Mouse (Mus musculus): Measurements from ENCODE around the gene Cd69.

Cd69 gene

DNA sequence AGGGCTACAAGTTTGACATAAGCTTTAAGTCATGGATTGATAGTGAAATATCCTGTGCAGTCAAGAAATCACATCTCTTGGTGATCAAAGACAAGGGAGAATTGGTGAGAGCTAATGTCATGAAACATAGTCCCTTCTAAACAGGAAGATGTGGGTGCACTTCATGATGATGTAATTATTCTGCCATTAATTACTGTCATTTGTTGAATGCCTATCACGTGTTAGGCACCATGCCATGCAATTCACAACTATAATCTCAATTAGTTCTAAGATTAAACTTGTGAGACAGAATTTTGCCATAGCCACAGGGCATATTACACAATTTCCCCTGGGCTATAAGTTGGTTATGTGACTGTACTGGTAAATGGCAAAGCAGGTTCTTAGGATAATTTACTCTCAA is 28.2 kb downstream of the Cd69 start:
- DNase-seq (ENCODE audit: low spot score in 2 of 2) = no peak

DNA sequence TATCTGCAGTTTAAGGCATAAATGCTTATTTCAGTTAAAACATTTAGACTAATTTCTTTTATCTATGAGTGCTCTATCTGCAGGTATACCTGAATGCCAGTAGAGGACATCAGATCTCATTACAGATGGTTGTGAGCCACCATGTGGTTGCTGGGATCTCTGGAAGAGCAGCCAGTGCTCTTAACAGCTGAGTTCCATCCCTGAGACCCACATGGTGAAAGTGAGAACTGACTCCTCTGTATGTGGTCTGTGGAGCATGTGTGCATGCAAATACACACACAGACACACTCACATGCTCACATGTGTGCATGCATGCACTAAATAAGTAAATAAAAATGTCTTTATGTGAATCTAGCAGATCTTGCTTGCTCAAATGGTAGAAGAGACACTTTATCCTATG is 29.4 kb downstream of the Cd69 start:
- DNase-seq (ENCODE audit: low spot score in 2 of 2) = no peak

DNA sequence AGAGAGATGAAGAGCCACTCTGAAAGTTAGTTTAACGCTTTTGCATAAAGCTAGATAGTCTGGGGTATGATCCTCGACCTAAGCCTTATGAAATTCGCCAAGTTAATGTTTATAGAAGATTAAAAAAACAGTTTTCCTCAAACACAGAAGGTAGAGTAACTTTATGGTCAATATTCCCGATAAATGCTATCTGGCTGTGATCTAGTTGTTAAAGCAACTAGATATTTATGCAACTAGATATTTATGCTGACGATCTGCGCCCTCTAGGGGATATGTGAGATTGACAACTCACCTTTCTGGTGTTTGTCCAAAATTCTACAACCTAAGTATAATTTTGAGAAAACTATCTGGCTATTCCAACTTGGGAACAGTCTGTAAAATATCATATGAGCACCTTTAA is 33.3 kb downstream of the Cd69 start:
- no peak for DNase-seq (ENCODE audit: low spot score in 2 of 2)

DNA sequence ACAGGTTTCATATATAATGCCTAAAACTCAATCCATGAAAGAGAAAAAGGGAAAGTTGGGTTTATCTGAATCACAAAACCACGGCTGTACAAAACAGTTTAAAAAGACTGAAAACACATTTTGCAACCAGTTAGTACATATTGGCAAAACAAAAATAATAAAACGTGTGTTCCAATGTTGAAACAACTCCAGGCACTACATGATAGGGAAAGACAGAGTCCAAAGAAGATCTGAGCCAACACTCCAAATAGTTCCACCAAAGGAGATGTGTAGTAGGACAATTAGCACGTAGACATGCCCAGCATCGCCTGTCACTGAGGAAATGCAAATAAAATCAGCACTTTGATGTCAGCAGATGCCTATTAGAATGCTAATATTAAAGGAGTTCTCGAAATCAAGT is 33.8 kb downstream of the Cd69 start:
- DNase-seq (ENCODE audit: low spot score in 2 of 2) = no peak

DNA sequence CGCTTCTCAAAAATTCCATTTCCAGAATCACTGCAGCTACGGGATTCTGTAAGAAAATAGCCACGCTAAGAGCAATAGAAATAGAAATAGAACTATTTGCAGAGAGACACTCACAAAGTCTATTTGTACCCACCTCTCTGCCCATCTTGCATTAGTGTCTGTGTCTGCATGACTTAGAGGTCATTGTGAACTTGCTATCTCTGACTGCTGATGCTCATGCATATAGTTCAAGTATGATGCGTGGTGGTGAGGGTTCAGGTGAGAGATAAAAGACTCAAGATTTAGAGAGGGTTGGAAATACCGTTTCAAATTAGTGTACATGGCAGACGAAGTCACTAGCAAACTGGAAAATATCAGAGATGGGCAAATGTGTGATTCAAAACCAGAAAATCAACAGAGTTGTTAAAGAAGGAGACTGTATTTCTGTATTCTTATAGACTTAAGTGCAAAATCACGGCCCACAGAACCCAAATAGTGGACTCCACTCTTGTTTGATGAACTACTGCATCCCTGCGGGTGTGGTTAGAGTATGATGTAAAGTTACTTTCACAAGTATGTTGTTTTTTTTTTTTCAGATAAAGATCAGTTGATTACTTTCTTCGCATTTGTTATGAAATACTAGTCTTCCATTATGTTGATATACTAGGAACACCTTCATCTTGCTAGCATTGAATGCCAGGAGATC is 35.5 kb downstream of the Cd69 start:
- no peak for DNase-seq (ENCODE audit: low spot score in 2 of 2)

DNA sequence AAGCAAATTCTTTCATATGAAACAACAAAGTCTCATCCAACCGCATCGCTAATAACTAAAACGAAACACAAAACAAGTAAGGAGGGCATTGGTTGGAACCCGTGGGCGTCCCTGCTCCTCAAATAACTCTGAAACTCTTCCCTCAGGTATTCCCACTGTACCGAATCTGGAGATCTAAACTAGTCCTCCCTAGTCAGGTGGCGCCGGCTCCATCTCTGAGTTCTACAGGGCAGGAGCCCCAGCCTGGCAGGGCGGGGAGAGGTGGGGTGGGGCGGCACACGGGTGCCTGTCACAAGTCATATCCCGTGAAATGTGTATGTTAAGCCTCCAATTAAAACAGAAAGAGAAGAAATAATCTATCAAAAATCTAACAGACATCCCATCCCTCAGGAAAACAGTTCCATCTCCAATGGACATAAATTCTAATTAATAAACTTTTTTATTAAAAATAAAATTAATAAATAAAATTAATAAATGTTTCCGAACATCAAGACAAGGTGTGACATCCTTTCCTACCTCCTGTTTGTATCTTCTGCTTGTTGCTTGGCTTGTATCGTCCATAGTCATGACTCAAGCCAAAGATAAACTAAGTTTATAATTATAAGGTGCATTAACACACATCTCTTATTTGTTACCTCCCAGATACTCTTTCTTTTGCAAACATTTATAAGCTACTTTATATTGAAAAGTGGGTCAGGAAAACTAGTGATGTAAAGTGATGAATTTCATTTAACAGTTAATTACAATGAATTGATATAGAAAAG is 36.8 kb downstream of the Cd69 start:
- peak in 1 of 2 experiments; percentile 24 for DNase-seq (ENCODE audit: low spot score in 2 of 2)

DNA sequence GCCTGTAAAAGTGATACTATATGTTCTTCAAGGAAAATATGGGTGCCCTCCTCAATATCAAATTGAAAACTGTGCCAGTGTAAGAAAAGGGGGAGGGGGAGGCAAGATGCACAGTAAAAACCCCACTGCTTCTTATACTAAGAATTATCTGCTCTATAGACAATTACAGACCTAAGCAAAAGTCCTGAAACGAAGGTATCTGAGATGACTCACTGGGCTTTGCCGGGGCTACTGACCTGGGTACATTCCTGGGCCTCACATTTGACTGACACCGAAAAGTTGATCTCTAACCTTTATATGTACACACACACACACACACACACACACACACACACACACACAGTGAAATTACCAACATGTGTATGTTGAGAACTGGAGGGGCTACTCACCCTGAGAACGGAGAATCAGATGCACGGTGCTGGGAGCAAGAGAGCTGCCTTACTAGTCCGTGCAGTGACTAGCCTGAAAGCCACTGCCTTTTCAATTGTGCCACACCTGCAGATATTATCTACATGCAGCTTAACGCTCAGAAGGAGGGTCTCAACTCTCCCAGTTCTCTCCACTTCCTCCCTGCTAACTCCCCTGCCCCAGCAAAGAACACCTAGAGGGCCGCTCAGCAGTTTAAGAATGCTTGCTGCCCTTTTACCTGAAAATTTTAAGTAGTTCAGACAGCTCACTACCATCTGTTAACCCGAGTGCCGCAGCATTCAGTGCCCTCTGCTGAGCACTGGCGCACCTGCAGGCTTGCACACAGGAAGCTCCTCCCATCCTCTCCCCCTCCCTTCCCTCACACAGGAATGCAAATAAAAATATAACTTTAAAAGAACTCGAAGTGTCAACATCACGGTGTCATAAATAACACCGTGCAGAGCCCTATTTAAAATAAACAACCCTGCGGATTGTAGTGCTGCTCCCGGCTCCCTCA is 37.6 kb downstream of the Cd69 start:
- peak; percentile 72 to 85 for DNase-seq (ENCODE audit: low spot score in 2 of 2)

DNA sequence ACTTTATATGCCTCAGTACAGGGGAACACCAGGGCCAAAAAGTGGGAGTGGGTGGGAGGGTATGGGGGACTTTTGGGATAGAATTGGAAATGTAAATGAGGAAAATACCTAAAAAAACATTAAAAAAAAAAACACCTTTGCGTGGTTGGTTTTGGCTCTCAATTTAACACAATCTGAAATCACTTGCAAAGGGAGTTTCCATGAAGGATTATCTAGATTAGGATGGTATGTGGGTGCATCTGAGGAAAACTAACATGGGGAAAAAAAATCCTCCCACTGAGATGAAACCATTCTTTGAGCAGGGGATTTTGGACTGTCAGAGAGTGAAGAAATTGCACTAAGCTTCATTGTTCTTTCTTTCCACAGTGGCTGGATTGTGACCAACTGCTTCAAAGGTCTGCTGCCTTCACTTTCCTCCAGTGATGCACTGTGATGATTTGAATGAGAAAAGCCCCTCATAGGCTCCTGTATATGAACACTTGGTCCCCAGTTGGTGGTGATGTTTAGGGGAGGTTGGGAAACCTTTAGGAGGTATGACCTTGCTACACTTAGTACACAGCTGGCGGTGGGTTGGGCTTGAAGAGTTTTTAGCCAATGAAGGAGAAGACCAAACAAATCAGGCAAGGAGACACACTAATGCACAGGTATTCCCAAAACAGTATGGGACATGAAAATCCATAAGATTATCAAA is 38.4 kb downstream of the Cd69 start:
- DNase-seq (ENCODE audit: low spot score in 2 of 2) = no peak

DNA sequence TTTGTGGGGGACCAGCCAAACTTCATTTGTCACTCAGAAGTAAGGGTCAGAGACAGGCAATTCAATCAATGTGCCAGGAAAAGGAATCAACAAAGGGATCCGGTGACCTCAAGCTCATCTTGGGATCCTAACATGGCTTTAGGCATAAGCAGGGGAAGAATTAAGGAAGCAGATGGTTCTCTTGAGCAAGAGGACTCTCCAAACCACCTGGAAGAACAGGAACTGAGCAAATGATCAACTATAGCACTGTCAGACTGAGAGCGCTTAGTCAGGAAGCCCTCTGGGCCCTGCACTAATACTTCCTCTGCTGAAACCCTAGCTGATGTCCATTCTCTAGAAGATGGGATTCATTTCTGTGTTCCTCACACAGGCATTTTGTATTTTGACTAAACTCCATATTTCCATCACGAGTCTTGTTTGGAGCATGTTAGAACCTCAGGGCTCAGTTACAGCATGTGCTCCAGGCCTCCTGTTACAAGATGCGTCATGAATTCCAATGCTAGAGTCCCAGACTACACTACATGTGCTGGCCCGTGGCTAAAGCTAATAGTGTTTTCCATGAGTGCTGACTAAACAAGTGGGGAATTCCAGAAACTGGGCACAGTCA is 39.3 kb downstream of the Cd69 start:
- no peak for DNase-seq (ENCODE audit: low spot score in 2 of 2)

DNA sequence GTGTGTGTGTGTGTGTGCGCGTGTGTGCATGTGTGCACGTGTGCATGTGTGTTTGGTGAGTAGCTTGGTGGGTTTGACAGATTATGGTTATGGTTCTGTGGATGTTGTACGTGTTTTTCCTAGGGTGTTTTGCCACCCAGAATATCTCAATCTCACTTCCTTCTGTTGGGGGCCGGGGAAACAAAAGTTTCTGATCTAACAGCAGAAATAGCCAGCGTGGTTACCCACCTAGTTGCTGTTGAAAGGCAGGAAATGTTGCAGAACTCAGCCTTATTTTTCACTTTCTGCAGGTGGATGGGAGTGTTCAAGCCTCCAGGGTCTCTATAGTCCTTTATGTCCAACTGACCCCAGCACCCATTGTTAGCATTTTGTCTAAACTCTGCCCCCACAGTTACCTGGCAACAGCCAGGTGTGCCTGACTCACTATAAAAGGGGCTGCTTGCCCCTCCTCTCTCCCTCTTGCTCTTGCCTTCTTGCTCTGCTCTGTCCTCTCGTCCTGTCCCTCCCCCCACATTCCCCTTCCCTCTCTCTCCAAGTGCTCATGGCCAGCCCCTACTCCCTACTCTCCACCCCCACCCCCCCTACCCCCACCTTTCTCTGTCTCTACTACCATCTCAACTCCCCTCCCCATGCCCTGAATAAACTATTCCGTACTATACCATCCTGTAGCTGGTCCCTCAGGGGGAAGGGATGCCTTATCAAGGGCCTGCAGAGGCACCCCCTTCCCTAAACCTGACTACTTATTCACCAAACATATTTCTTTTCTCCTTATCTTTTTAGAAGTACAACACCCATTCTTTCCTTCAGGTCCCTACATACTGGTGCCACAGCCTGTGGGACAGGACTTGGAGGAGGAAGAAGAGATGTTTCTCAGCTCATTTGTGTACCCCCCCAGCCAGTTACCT is 40.5 kb downstream of the Cd69 start:
- no peak for DNase-seq (ENCODE audit: low spot score in 2 of 2)

DNA sequence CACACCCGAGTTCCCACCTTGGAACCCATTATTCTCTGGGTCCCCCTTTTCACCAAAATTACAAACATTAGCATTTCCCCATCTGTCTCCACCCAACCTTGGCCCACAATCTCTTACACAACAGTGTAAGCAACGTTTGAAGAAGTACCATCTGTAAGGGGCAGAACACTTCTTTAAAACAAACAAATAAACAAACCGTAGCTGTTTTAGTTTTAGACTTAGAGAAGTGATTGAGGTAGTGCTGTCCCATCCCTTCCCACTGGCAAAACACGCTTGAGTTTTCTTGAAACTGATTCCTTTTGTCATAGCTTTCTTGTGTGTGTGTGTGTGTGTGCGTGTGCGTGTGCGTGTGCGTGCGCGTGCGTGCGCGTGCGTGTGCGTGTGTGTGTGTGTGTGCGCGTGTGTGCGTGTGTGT is 41.3 kb downstream of the Cd69 start:
- DNase-seq (ENCODE audit: low spot score in 2 of 2) = no peak

DNA sequence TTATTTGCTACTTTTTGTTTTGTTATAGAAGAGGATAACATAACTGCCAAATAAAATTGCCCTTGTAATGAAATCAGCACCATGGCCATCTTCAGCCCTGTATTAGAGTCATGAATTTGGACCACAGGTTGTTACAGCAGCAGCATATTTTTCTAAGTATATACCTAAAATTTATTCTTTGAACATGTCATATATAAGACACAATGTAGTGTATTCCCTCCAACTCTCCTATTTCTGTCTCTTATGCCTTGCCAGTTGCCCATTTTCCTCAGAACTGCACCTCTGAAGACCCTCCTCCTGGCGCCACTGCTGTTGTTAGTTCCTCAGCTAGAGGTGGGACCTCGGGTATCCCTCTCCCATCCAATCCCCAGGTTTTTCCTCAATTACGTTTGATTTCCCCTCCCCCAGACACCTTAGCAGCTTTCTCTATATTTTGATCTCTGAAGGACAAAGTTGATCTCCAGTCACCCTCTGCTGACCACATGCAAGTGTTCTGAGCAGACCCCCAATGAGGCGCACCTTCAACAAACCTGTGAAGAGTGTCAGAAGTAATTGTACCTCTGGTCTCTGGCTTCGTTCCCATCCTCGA is 41.8 kb downstream of the Cd69 start:
- no peak for DNase-seq (ENCODE audit: low spot score in 2 of 2)

DNA sequence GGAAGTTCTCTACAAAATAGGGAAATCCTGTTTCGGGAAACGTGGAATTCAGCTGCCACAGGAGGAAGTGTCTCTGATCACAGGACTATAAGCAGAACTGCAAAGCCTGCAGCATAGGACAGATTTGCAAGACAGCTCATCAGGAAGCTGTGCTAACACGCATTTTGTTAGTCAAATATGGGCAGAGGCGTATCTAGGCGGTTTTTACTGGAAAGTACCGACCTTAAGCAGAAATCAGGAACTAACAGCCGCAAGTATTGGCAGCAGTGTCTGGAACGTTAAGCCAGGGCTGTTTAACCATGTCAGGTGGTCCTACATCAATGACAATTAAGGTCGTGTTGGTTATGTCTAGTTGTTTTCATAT is 42.4 kb downstream of the Cd69 start:
- no peak for DNase-seq (ENCODE audit: low spot score in 2 of 2)

DNA sequence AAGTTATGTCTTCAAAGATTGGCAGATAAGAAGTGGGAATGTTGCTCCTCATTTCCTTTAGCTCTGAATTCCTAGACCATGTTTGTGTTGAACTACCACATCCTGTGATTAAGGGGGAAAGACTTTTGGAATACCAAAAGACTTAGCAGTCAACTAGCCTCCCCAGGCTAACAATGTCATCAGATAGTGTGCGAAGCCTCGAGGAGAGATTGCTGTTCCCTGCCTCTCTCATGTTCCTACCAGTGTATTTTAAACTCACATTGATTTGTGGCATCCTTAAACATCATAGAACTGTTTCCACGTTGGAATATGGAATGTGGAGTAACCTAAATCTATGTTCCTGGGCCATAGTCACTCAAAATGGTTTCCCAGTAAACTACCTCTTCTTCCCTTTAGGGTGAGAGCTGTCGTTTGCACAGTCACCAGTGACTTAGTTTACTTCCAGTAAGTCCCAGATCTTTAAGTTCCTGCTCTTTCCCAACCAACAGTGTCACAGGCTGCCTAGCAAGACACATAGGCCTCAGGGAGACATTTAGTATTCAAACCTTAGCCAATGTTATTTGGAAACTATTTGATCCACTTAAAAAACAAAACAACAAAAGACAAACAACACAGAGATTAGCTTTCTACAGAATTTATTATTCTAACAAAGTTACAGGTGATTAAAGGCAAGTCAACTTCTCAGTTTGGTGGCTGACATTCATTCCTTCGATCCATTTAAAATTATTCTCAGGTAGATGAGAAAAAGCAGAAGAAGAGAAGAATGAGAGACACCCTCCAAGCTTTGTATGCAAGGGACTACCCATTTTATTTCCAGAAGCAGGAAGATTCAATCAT is 43.0 kb downstream of the Cd69 start:
- DNase-seq (ENCODE audit: low spot score in 2 of 2) = no peak

DNA sequence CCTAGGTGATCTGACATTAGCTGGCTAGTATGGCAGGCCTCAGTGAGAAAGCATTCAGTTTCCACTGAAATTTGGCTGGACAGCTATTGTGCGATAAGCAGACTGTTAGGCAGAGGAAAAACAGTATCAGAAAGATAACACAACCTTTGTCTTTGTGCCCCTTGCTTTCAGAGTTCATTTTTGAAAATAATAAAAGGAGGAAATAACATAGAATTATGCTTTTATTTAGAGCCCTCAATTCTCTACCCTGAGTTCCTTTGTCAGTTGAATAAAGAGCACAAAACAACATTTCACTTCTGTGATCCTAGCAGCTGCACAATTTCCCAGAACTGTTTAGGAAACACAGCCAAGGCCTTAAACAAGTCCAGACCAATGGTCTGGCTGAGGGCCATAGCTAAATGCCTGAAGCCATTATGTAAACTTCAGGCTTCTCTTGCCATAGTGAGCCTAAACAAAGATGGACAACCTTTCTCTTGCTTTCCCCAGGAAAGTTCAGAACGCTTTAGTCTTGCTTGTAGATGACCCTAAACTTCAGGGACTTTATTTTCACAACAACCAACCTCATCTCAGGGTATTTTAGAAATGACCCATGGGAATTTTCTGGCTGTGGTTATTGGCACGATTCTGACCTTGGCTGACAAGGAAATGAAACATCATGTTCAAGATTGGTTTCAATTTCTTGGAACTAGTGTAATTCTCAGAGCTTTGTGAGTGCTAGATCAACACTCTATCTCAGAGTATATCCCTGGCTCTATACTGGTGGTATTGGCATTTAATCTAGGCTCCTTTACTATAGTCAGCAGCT is 45.3 kb downstream of the Cd69 start:
- no peak for DNase-seq (ENCODE audit: low spot score in 2 of 2)

DNA sequence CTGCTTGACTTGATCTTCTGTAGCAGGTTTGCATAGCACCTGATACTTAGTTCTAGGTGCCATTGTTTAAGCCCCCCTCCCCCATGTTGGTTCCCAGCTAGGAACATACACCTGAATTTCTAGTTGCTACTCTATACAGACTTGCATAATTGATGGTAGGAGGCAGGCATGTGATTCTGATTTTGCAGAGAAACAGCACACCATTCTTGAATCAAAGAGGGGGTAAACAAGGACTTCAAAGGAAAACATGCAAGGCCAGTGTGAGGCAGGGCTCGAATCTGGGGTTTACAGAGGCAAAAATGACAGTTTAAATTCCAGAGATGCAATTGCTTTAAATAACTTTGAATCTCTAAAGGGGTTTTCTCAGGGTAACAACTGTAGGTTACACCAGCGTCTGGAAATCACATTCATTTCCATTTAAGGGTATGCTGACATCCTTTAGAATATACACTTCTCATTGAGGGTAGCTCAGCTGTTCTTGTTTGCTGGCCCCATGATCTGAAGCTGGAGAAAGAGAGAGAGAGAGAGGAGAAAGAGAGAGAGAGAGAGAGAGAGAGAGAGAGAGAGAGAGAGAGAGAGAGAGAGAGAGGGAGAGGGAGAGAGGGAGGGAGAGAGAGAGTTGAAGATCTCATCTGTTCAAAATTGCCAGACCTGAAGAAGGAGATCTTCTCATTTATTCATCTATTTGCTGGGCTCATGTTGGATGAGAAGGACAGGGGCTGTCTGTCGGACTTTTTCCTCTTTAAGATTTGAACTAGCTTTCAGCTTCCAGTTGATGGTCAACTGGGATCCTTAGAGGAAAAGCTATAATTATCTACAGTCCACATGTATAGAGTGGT is 46.1 kb downstream of the Cd69 start:
- DNase-seq (ENCODE audit: low spot score in 2 of 2) = no peak

DNA sequence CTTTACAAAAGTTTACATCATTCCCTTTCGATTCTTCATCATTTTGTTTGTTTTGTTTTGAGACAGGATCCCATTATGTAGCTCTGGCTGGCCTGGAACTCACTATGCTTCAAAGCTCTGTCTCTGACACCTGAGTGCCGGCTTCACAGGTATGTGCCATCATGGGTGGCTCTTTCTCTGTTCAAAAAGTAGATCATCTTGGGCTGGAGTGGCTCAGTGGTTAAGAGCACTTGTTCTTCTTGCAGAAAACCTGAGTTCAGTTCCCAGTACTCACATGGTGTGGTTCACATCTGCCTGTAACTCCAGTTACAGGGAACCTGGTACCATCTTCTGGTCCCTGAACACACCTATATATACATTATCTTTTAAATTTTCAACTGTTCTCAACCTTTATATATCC is 50.2 kb downstream of the Cd69 start:
- no peak for DNase-seq (ENCODE audit: low spot score in 2 of 2)

Data from right cerebral cortex, adult 2 months (tissue).